Mouse (Mus musculus): ENCODE measurements at regions not wholly inside any gene's neighbourhood (a gene's known extent, or its start where the extent isn't known, plus 50 kb on each side); places are given as distances from the start of the nearest gene placed in this dataset.
A peak's percentile ranks its signal among the peaks of the same experiment; 100 is the strongest.

GRCm38 (mm10) chr12:39952854-39953253 is 85.0 kb downstream of the Arl4a start:
- no peak for DNase-seq (ENCODE audit: inconsistent ontology term)

- DNase-seq (ENCODE audit: inconsistent ontology term), result no peak
Observed at GRCm38 (mm10) chr12:39951911-39952310, 85.9 kb downstream of the Arl4a start.

GRCm38 (mm10) chr12:39950270-39950801 is 87.5 kb downstream of the Arl4a start:
- DNase-seq (ENCODE audit: inconsistent ontology term), result peak; percentile 59

GRCm38 (mm10) chr12:39942910-39943309 is 94.9 kb downstream of the Arl4a start:
- DNase-seq (ENCODE audit: inconsistent ontology term), result peak; percentile 31

- DNase-seq (ENCODE audit: inconsistent ontology term), result no peak
Observed at GRCm38 (mm10) chr12:39941162-39941561, 96.7 kb downstream of the Arl4a start.

GRCm38 (mm10) chr12:39939017-39939416 is 98.8 kb downstream of the Arl4a start:
- DNase-seq (ENCODE audit: inconsistent ontology term), result peak; percentile 91

- no peak for DNase-seq (ENCODE audit: inconsistent ontology term)
Observed at GRCm38 (mm10) chr12:39938211-39938610, 99.6 kb downstream of the Arl4a start.

GRCm38 (mm10) chr12:39936331-39936730 is 101.5 kb downstream of the Arl4a start:
- no peak for DNase-seq (ENCODE audit: inconsistent ontology term)

- no peak for DNase-seq (ENCODE audit: inconsistent ontology term)
Observed at GRCm38 (mm10) chr12:39935775-39936174, 102.0 kb downstream of the Arl4a start.

- no peak for DNase-seq (ENCODE audit: inconsistent ontology term)
Observed at GRCm38 (mm10) chr12:39934877-39935276, 102.9 kb downstream of the Arl4a start.

GRCm38 (mm10) chr12:39931251-39931650 is 106.6 kb downstream of the Arl4a start:
- peak; percentile 56 for DNase-seq (ENCODE audit: inconsistent ontology term)

- no peak for DNase-seq (ENCODE audit: inconsistent ontology term)
Observed at GRCm38 (mm10) chr12:39927902-39928301, 109.9 kb downstream of the Arl4a start.

- DNase-seq (ENCODE audit: inconsistent ontology term), result no peak
Observed at GRCm38 (mm10) chr12:39927014-39927413, 110.8 kb downstream of the Arl4a start.

- no peak for DNase-seq (ENCODE audit: inconsistent ontology term)
Observed at GRCm38 (mm10) chr12:39921481-39921880, 116.3 kb downstream of the Arl4a start.

GRCm38 (mm10) chr12:39920466-39920913 is 117.3 kb downstream of the Arl4a start:
- peak; percentile 91 for DNase-seq (ENCODE audit: inconsistent ontology term)

GRCm38 (mm10) chr12:39919909-39920308 is 117.9 kb downstream of the Arl4a start:
- DNase-seq (ENCODE audit: inconsistent ontology term), result no peak

- DNase-seq (ENCODE audit: inconsistent ontology term), result no peak
Observed at GRCm38 (mm10) chr12:39888493-39888892, 149.3 kb downstream of the Arl4a start.

GRCm38 (mm10) chr12:39885366-39885765 is 152.5 kb downstream of the Arl4a start:
- peak; percentile 48 for DNase-seq (ENCODE audit: inconsistent ontology term)

- no peak for DNase-seq (ENCODE audit: inconsistent ontology term)
Observed at GRCm38 (mm10) chr12:39880309-39880708, 157.5 kb downstream of the Arl4a start.

- DNase-seq (ENCODE audit: inconsistent ontology term), result no peak
Observed at GRCm38 (mm10) chr12:39873917-39874316, 163.9 kb downstream of the Arl4a start.

GRCm38 (mm10) chr12:39861797-39862196 is 176.0 kb downstream of the Arl4a start:
- DNase-seq (ENCODE audit: inconsistent ontology term), result no peak

GRCm38 (mm10) chr12:39851610-39852009 is 186.2 kb downstream of the Arl4a start:
- no peak for DNase-seq (ENCODE audit: inconsistent ontology term)

GRCm38 (mm10) chr12:39849346-39850058 is 188.3 kb downstream of the Arl4a start:
- peak; percentile 75 for DNase-seq (ENCODE audit: inconsistent ontology term)

Data from Muller cell, postnatal 12 days (primary cell).